Mouse (Mus musculus) liver, embryonic 11.5 days (tissue): Measurements from ENCODE around the gene Celf5. TPM values are rescaled to one million over a fixed set of nuclear protein-coding genes. Genes with fewer than 3 reads are reported as not detected.

Source experiments
- microRNA-seq: library from miRNA; unstranded; fragments of <30 nt; microRNA quantifications from one replicate; pipeline ENCODE4, GENCODE M21; 2017; ENCODE audit warnings: borderline number of aligned reads
- polyA plus RNA-seq: library from polyadenylated mRNA; unstranded; fragments of >200 nt; fragmentation: Nextera tagmentation; extraction: Ambion mirVana; gene quantifications from 2 replicates; pipeline ENCODE4 v1.2.1, GENCODE M21; 2014

Celf5 gene
- polyA plus RNA-seq, 1 experiment from 2014 or later, result not detected

Small RNA genes lying within 50 kb of the gene (microRNA-seq; reads per million reads assigned to microRNA genes)
- gene Gm25595 (not detected), gene Mir1191b (2.5 reads per million)

Other genes starting within 250 kb of the Celf5 start
- 1.3 and 2.1 TPM in 2 replicates for gene Zfr2, start 249.6 kb downstream of the Celf5 start, polyA plus RNA-seq
- 2.1 TPM in 2 replicates for gene Matk, start 229.8 kb downstream of the Celf5 start, polyA plus RNA-seq
- 226 and 233 TPM in 2 replicates for gene Mrpl54, start 215.8 kb downstream of the Celf5 start, polyA plus RNA-seq
- 47.5 and 55.0 TPM in 2 replicates for gene Apba3, start 215.7 kb downstream of the Celf5 start, polyA plus RNA-seq
- gene Tjp3, start 191.1 kb downstream of the Celf5 start, polyA plus RNA-seq, result 1.8 TPM in 2 replicates
- gene Pip5k1c, start 189.7 kb downstream of the Celf5 start, polyA plus RNA-seq, result 40.0 and 42.5 TPM in 2 replicates
- 49.9 and 51.9 TPM in 2 replicates for gene Cactin, start 161.6 kb downstream of the Celf5 start, polyA plus RNA-seq
- gene Tbxa2r, start 154.0 kb downstream of the Celf5 start, polyA plus RNA-seq, result 7.8 and 7.9 TPM in 2 replicates
- not detected in 2 replicates for gene Gipc3, start 139.4 kb downstream of the Celf5 start, polyA plus RNA-seq
- 68.6 and 69.2 TPM in 2 replicates for gene Hmg20b, start 132.2 kb downstream of the Celf5 start, polyA plus RNA-seq
- 11.2 TPM in 2 replicates for gene Mfsd12, start 125.2 kb downstream of the Celf5 start, polyA plus RNA-seq
- gene 4930404N11Rik, start 116.9 kb downstream of the Celf5 start, polyA plus RNA-seq, result 0.64 and 0.68 TPM in 2 replicates
- gene Fzr1, start 104.2 kb downstream of the Celf5 start, polyA plus RNA-seq, result 74.0 and 75.9 TPM in 2 replicates
- 97.4 and 99.3 TPM in 2 replicates for gene Dohh, start 98.3 kb downstream of the Celf5 start, polyA plus RNA-seq
- 1.3 and 1.9 TPM in 2 replicates for gene Gm48551, start 98.2 kb downstream of the Celf5 start, polyA plus RNA-seq
- gene Gm48552, start 93.7 kb downstream of the Celf5 start, polyA plus RNA-seq, result 0.62 and 0.67 TPM in 2 replicates
- gene Smim24, start 89.7 kb downstream of the Celf5 start, polyA plus RNA-seq, result 3.8 and 4.5 TPM in 2 replicates
- gene Nfic, start 27.1 kb downstream of the Celf5 start, polyA plus RNA-seq, result 15.4 and 21.4 TPM in 2 replicates
- gene Ncln, start 13.7 kb upstream of the Celf5 start, polyA plus RNA-seq, result 92.2 and 97.9 TPM in 2 replicates
- gene S1pr4, start 17.4 kb upstream of the Celf5 start, polyA plus RNA-seq, result 4.5 and 4.6 TPM in 2 replicates
- gene Gna15, start 41.5 kb upstream of the Celf5 start, polyA plus RNA-seq, result 10.1 and 11.3 TPM in 2 replicates
- 46.4 and 47.0 TPM in 2 replicates for gene Gna11, start 62.5 kb upstream of the Celf5 start, polyA plus RNA-seq
- 213 and 229 TPM in 2 replicates for gene Aes, start 76.8 kb upstream of the Celf5 start, polyA plus RNA-seq
- 5.1 and 6.9 TPM in 2 replicates for gene Tle2, start 91.9 kb upstream of the Celf5 start, polyA plus RNA-seq
- 13.2 and 16.7 TPM in 2 replicates for gene Tle6, start 118.4 kb upstream of the Celf5 start, polyA plus RNA-seq
- 0.81 and 1.1 TPM in 2 replicates for gene BC025920, start 123.6 kb upstream of the Celf5 start, polyA plus RNA-seq
- gene Sirt6, start 145.1 kb upstream of the Celf5 start, polyA plus RNA-seq, result 22.8 and 22.9 TPM in 2 replicates
- gene Ankrd24, start 145.8 kb upstream of the Celf5 start, polyA plus RNA-seq, result 3.6 and 4.6 TPM in 2 replicates
- 3.3 and 3.9 TPM in 2 replicates for gene Gm10778, start 166.3 kb upstream of the Celf5 start, polyA plus RNA-seq
- 10.5 and 10.9 TPM in 2 replicates for gene Zfp433, start 222.1 kb upstream of the Celf5 start, polyA plus RNA-seq